Mouse (Mus musculus) stomach, postnatal 0 days (tissue): ENCODE results near the gene 9030025P20Rik. TPM values are rescaled to one million over a fixed set of nuclear protein-coding genes. Genes with fewer than 3 reads are reported as not detected.
A peak's percentile ranks its signal among the peaks of the same experiment; 100 is the strongest.
"Not testable (repeated sequence)": the region's sequence is repeated elsewhere in the genome, so short reads cannot be mapped to it uniquely, and the experiment has no call there.

Experiments used
- ATAC-seq: fragments of 200-750 bp; cut with Nextera tagmentation; 2 replicates; pipeline ENCODE4 v1.8.0; 2017; ENCODE audit not compliant: low FRiP score, low TSS enrichment
- DNase-seq: peaks from one replicate; pipeline ENCODE4 v3.0.0-alpha.2; 2016; ENCODE audit warnings: low spot score
- H3K27ac ChIP-seq: fragments of 300-500 bp; sonication (generic); replicated peaks from 2 replicates; pipeline ENCODE4 v1.5.1; 2014; ENCODE audit warnings: mild to moderate bottlenecking, control low read depth
- H3K27me3 ChIP-seq: fragments of 300-500 bp; sonication (generic); 2 replicates; pipeline ENCODE4 v1.6.1; 2014; ENCODE audit warnings: low read length; ENCODE audit not compliant: control insufficient read depth, insufficient read depth
- H3K36me3 ChIP-seq: fragments of 300-500 bp; sonication (generic); 2 replicates; pipeline ENCODE4 v1.6.1; 2014; ENCODE audit warnings: low read length, mixed read lengths; ENCODE audit not compliant: control insufficient read depth, insufficient read depth
- H3K4me1 ChIP-seq: fragments of 300-500 bp; sonication (generic); replicated peaks from 2 replicates; pipeline ENCODE4 v1.6.1; 2014; ENCODE audit warnings: antibody characterized with exemption; ENCODE audit not compliant: control insufficient read depth, insufficient read depth
- H3K4me2 ChIP-seq: fragments of 300-500 bp; sonication (generic); replicated peaks from 2 replicates; pipeline ENCODE4 v1.6.1; 2014; ENCODE audit warnings: low read depth, mild to moderate bottlenecking, control low read depth, moderate library complexity
- H3K4me3 ChIP-seq: fragments of 300-500 bp; sonication (generic); 2 replicates; pipeline ENCODE4 v1.5.1; 2014; ENCODE audit warnings: low read depth, low read length, control low read depth
- H3K9ac ChIP-seq: fragments of 300-500 bp; sonication (generic); 2 replicates; pipeline ENCODE4 v1.6.1; 2014; ENCODE audit warnings: mild to moderate bottlenecking, low read length, control low read depth, mixed read lengths
- H3K9me3 ChIP-seq: fragments of 300-500 bp; sonication (generic); 2 replicates; pipeline ENCODE4 v1.6.1; 2016; ENCODE audit warnings: low read length; ENCODE audit not compliant: control insufficient read depth
- WGBS: fragments of 180-500 bp; shearing (Covaris S2); extraction: QIAGEN DNeasy Blood & Tissue Kit; methylation state at CpG from one replicate; pipeline ENCODE4 v1.1.7; 2014; 5-methylcytosine and 5-hydroxymethylcytosine counted together
- polyA plus RNA-seq: library from polyadenylated mRNA; unstranded; fragments of >200 nt; fragmentation: Nextera tagmentation; extraction: Ambion mirVana; gene quantifications from 2 replicates; pipeline ENCODE4 v1.2.1, GENCODE M21; 2015

Gene 9030025P20Rik
- polyA plus RNA-seq, 1 experiment from 2014 or later: 4.6 TPM

DNA sequence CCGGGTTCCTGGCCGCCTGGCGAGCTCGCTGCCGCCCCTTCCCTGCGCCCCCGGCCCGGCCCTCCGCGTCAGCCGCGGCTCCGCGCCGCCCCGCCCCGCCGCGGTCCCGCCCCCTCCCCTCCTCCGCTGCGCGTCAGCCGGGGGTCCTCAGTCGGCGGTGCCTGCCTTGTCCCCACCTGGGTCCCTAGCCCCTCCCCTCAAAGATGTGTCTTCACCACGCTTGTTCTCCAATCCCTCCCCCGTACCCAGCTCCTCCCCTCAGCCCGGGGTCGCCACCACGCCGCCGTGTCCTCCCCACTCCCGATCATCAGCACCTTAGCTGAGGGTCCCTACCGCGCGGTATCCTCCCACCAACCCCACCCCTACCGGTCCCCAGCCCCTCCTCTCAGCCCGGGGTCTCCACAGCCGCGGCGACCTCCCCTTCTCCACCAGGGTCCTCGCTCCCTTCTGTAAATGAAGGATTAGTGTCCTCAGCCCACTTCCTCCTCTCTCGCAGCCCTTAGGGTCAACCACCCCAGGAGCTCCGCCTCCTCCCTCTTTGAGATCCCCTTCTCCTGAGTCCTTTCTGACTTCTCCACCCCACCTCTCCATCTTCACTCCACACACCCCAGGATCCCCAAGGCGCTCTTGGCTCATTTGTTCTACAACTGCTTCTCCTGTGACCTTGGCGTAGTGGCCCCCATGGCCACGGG lies 46.4 kb downstream of the 9030025P20Rik start:
- not testable (repeated sequence) for H3K4me1 ChIP-seq, H3K27me3 ChIP-seq, H3K27ac ChIP-seq, H3K9me3 ChIP-seq, H3K4me3 ChIP-seq, H3K9ac ChIP-seq, H3K36me3 ChIP-seq, DNase-seq, H3K4me2 ChIP-seq
- ATAC-seq: peak; percentile 69
- WGBS: no CpG with 5 or more reads among the region's 48 CpGs

DNA sequence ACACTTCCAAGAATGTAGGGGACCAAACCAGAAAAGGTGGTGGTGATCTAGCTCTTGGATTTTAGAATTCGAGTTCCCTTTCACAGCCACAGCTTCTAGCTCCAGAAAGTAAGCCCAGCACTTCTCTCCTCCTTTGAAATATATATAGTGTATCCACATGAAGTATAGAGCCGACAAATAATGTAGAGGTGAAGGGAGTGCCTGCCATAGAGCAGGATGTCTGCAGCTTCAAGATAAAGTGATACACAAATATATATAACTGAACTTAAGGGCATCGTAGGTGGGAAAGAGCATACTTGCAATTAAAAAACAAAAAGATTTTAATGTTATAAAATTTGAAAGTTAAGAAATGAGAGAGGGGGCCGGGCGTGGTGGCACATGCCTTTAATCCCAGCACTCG lies 47.2 kb downstream of the 9030025P20Rik start:
- not testable (repeated sequence) for H3K27ac ChIP-seq, H3K27me3 ChIP-seq, H3K36me3 ChIP-seq, H3K4me1 ChIP-seq, H3K4me2 ChIP-seq, H3K4me3 ChIP-seq, DNase-seq, ATAC-seq, H3K9ac ChIP-seq, H3K9me3 ChIP-seq
- WGBS: no CpG with 5 or more reads among the region's 6 CpGs

DNA sequence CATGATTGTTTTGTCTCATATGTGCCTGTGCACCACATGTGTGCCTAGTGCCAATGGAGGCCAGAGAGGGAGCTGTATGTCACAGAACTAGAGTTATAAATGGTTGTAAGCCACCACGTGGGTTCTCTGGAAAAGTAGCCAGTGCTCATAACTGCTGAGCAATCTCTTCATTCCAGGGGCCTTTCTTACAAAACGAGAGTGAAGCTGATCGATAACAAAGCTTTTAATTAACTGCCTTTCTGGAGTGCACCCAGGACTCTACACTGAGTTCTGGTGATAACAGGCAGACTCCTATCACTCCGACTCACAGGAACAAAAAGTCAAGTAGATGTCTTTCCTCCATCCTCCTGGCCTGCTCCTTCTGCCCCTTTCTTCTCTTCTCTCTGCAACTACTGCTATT lies 53.1 kb downstream of the 9030025P20Rik start:
- H3K36me3 ChIP-seq, H3K4me1 ChIP-seq, H3K9me3 ChIP-seq, H3K27me3 ChIP-seq, H3K4me2 ChIP-seq, H3K4me3 ChIP-seq, H3K27ac ChIP-seq, ATAC-seq, DNase-seq, H3K9ac ChIP-seq: not testable (repeated sequence)
- WGBS: no CpG with 5 or more reads among the region's 4 CpGs

DNA sequence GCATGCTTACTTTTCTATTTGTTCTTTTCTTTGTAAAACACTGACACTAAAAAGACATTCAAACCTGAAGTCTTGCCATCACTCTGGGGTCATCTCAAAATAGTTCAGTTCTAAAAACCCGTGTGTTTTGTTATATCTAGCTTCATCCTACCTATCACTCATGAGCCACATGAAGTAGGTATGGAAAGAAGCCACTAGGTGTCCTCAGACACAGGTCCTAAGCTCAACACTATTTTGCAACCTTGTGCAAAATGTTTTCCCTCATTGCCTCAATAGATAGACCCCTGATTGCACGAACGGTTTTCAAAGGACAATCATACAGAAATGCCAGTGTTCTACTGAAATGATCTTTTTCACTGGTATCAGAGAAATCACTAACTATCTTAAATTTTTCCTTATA lies 62.2 kb downstream of the 9030025P20Rik start:
- H3K27me3 ChIP-seq, H3K9ac ChIP-seq, H3K4me1 ChIP-seq, H3K9me3 ChIP-seq, DNase-seq, H3K4me3 ChIP-seq, H3K36me3 ChIP-seq, H3K4me2 ChIP-seq, H3K27ac ChIP-seq: not testable (repeated sequence)
- 0 out of 2 replicates have a peak, but pooled peaks have one; percentile 24 for ATAC-seq
- no CpG with 5 or more reads among the region's 3 CpGs for WGBS

Other genes with a start within 250 kb of the 9030025P20Rik start
- gene Wdr27, start 35.3 kb upstream of the 9030025P20Rik start, polyA plus RNA-seq: 8.0 and 9.0 TPM in 2 replicates
- gene 1600012H06Rik, start 35.3 kb upstream of the 9030025P20Rik start, polyA plus RNA-seq: 39.0 and 39.9 TPM in 2 replicates
- gene Phf10, start 17.2 kb upstream of the 9030025P20Rik start, polyA plus RNA-seq: 29.5 and 31.3 TPM in 2 replicates
- 1.6 TPM in 1 of 2 replicates, not detected in the other for gene Gm3417, start 322 bp downstream of the 9030025P20Rik start, polyA plus RNA-seq
- gene Gm3435, start 31.7 kb downstream of the 9030025P20Rik start, polyA plus RNA-seq: 5.4 and 5.8 TPM in 2 replicates
- gene Ermard, start 62.7 kb downstream of the 9030025P20Rik start, polyA plus RNA-seq: 33.3 and 36.2 TPM in 2 replicates
- gene Tcte3, start 63.0 kb downstream of the 9030025P20Rik start, polyA plus RNA-seq: 0.79 and 1.3 TPM in 2 replicates
- gene Gm3448, start 63.1 kb downstream of the 9030025P20Rik start, polyA plus RNA-seq: 2.9 and 3.9 TPM in 2 replicates